Mouse (Mus musculus) liver, embryonic 12.5 days (tissue): Measurements from ENCODE around the gene Rgs7bp. TPM values are rescaled to one million over a fixed set of nuclear protein-coding genes. Genes with fewer than 3 reads are reported as not detected.

ENCODE experiments used
- ATAC-seq: fragments of 200-750 bp; cut with Nextera tagmentation; 2 replicates; pipeline ENCODE4 v1.8.0; 2017; ENCODE audit warnings: moderate number of reproducible peaks, mild to moderate bottlenecking, moderate library complexity
- H3K27ac ChIP-seq: fragments of 300-500 bp; sonication (generic); 2 replicates; pipeline ENCODE4 v1.5.1; 2016; ENCODE audit warnings: mild to moderate bottlenecking
- H3K27me3 ChIP-seq: fragments of 300-500 bp; sonication (generic); replicated peaks from 2 replicates; pipeline ENCODE4 v1.6.1; 2016; ENCODE audit warnings: mild to moderate bottlenecking, moderate library complexity
- H3K36me3 ChIP-seq: fragments of 300-500 bp; sonication (generic); 2 replicates; pipeline ENCODE4 v1.6.1; 2016; ENCODE audit warnings: mild to moderate bottlenecking, moderate library complexity
- H3K4me1 ChIP-seq: fragments of 300-500 bp; sonication (generic); 2 replicates; pipeline ENCODE4 v1.6.1; 2016
- H3K4me2 ChIP-seq: fragments of 300-500 bp; sonication (generic); 2 replicates; pipeline ENCODE4 v1.6.1; 2016; ENCODE audit warnings: mild to moderate bottlenecking, moderate library complexity
- H3K4me3 ChIP-seq: fragments of 300-500 bp; sonication (generic); 2 replicates; pipeline ENCODE4 v1.5.1; 2016; ENCODE audit warnings: mild to moderate bottlenecking, moderate library complexity
- H3K9ac ChIP-seq: fragments of 300-500 bp; sonication (generic); 2 replicates; pipeline ENCODE4 v1.6.1; 2016; ENCODE audit warnings: mild to moderate bottlenecking, moderate library complexity
- H3K9me3 ChIP-seq: fragments of 300-500 bp; sonication (generic); replicated peaks from 2 replicates; pipeline ENCODE4 v1.6.1; 2016; ENCODE audit warnings: mild to moderate bottlenecking, moderate library complexity
- WGBS: fragments of 180-500 bp; shearing (Covaris S2); methylation state at CpG from one replicate; pipeline ENCODE4 v1.1.7; 2016; ENCODE audit not compliant: insufficient replicate concordance; 5-methylcytosine and 5-hydroxymethylcytosine counted together
- polyA plus RNA-seq: library from polyadenylated mRNA; unstranded; fragments of >200 nt; fragmentation: Nextera tagmentation; extraction: Ambion mirVana; gene quantifications from 2 replicates; pipeline ENCODE4 v1.2.1, GENCODE M21; 2016

Rgs7bp gene
- 0.54 and 0.64 TPM in 2 replicates for polyA plus RNA-seq

DNA sequence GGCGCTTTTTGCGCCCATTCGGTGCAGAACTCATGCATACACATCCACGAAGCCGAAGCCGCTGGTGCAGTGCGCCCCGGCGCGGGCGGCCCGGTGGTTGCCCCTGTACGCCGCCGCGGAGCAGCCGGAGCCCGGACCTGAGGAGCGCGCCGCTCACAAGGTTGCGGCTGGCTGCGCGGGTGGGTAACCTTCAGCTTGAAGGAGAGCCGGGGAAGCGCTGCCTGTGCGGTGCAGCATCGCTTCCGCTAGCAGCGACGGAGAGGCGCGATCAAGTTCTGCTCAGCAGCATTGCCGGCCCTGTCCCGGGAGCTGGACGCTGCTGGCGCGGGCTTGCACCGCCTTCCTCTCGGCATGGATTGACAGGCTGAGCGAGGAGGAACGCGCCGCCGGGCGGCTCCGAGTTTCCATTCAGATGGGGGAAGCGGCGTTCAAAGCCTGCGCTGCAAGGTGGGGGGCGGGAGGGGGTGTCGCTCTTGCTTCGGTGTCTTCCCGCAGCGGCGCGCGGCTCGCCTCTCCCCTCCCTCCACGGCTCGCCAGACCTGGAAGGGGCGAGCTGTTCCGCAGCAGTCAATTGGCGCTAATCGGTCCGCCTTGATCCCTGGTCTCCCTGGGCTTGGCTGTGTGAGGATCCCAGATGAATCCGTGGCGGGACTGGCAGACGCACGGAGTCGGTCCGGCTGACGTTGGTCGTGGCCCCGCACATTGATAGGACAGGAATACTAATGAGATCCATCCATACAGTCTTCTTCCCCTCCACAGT is at the start of gene Rgs7bp:
TSS of gene Rgs7bp (minus strand) at position 750 of the 760 bp plus-strand sequence.
- WGBS: under 1% methylated on average over 75 of the region's 75 CpGs
- Histone ChIP-seq H3K36me3 (no peaks in the 10 kb centered on the region), H3K27me3 (peaks cover 74% of the 10 kb centered on the region), H3K4me1 (0 out of 2 replicates have a peak, but pooled peaks cover 15% of the 10 kb centered on the region), H3K9me3 (no peaks in the 10 kb centered on the region), H3K9ac (peak within 1 kb of the TSS; percentile 39; the same call in 1 of the 2 replicates), H3K27ac (no peak within 1 kb of the TSS), H3K4me3 (peak within 1 kb of the TSS; percentile 57), H3K4me2 (peak within 1 kb of the TSS; percentile 76)
- peak; percentile 59 for ATAC-seq

DNA sequence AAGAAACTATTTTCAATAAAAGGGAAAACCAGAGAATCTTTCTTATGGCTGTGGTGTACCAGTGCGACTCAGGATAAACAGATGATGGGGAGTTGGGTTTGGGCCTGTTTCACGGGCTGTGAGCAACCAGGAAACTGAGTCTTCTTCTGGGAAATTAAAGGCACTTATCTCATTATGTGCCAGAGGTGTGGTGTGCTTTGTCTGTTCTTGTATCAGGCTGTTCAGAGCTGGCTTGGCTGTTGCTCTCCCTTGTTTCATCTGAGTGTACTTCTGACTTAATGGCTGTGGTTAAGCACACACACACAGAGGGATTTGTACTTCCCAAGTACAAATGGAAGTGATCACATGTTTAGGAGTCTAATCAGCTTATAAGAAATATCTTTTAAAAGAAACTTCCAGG is 49.7 kb upstream of the Rgs7bp start:
- WGBS: 48% methylated on average over 2 of the region's 2 CpGs
- H3K4me2 ChIP-seq: no peak overlapping the region

DNA sequence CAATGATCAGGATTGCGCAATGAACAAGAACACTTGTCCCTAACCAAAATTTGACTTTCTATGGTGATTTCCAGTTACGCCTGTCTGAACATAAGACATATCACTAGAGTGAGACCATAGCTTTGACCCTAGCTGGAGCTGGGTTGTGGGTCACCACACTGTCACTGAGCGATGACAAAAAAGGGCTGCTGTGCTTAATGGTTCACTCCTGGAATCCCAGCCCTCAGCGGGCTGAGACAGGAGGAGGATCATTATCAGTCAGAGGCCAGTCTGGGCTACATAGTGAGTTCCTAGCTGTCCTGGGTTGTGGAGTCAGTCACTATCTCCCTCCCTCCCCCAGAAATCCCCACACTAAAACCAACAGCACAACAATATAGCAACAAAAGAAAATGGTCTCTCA is 46.0 kb upstream of the Rgs7bp start:
- WGBS: 72% methylated on average over 4 of the region's 4 CpGs
- no peak for ATAC-seq

More for the DNA sequence above, 49.7 kb upstream of the Rgs7bp start:
- H3K4me3 ChIP-seq: no peak overlapping the region
- H3K36me3 ChIP-seq: no peaks in the 10 kb centered on the region
- H3K4me1 ChIP-seq: 0 out of 2 replicates have a peak, but pooled peaks cover 5% of the 10 kb centered on the region
- no peaks in the 10 kb centered on the region for H3K9me3 ChIP-seq
- no peak overlapping the region for H3K27ac ChIP-seq
- H3K9ac ChIP-seq: no peak overlapping the region
- H3K27me3 ChIP-seq: no peaks in the 10 kb centered on the region
- peak; percentile 55; the same call in 1 of the 2 replicates for ATAC-seq

DNA sequence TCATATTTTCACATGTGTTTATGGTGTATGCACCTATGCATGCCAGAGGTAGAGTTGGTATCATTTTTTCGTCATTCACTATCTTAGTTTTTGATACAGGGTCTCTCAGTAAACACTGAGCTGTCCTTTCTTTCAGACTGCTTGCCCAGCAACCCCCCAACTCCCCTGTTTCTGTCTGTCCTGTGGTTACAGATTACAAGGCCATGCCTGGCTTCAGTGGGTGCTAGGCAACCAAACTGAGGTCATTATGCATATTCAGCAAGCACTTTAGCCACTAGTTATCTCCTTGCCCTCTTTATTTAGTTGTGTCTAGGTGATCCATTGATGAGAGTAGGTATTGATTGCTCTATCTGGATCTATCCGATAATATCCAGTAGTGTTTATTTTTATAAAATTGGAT is 41.6 kb upstream of the Rgs7bp start:
- no peak overlapping the region for H3K4me2 ChIP-seq
- H3K9me3 ChIP-seq: no peaks in the 10 kb centered on the region
- no peak overlapping the region for H3K27ac ChIP-seq
- H3K36me3 ChIP-seq: no peaks in the 10 kb centered on the region
- H3K27me3 ChIP-seq: no peaks in the 10 kb centered on the region
- H3K9ac ChIP-seq: no peak overlapping the region
- no peaks in the 10 kb centered on the region for H3K4me1 ChIP-seq
- ATAC-seq: no peak
- no peak overlapping the region for H3K4me3 ChIP-seq
- WGBS: 60% methylated on average over 2 of the region's 2 CpGs

More for the DNA sequence above, 46.0 kb upstream of the Rgs7bp start:
- Histone ChIP-seq H3K9ac (no peak overlapping the region), H3K4me1 (0 out of 2 replicates have a peak, but pooled peaks cover 5% of the 10 kb centered on the region), H3K27ac (no peak overlapping the region), H3K4me3 (no peak overlapping the region), H3K36me3 (no peaks in the 10 kb centered on the region), H3K27me3 (no peaks in the 10 kb centered on the region), H3K9me3 (no peaks in the 10 kb centered on the region), H3K4me2 (no peak overlapping the region)

DNA sequence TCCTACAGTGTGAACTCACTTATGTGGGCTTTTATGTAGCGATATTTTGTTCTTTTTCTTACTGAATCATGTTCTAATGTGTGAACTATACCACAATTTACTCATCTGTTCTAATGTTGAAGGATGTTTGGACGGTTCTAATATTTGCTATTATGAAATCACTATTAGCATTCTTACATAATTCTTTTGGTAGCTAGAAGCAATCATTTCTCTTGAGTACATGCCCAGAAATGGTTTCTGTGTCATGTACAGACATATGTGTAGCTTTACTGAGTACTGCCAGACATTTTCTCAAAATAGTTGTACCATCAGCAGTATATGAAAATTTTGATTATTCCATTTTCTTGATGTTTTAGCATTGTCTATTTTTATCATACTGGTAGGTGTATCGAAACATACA is 34.5 kb upstream of the Rgs7bp start:
- no peaks in the 10 kb centered on the region for H3K9me3 ChIP-seq
- H3K4me1 ChIP-seq: no peaks in the 10 kb centered on the region
- no peak overlapping the region for H3K4me3 ChIP-seq
- H3K9ac ChIP-seq: no peak overlapping the region
- H3K4me2 ChIP-seq: no peak overlapping the region
- 70% methylated on average over 3 of the region's 3 CpGs for WGBS
- H3K27me3 ChIP-seq: no peaks in the 10 kb centered on the region
- no peak for ATAC-seq
- H3K27ac ChIP-seq: no peak overlapping the region
- H3K36me3 ChIP-seq: no peaks in the 10 kb centered on the region

DNA sequence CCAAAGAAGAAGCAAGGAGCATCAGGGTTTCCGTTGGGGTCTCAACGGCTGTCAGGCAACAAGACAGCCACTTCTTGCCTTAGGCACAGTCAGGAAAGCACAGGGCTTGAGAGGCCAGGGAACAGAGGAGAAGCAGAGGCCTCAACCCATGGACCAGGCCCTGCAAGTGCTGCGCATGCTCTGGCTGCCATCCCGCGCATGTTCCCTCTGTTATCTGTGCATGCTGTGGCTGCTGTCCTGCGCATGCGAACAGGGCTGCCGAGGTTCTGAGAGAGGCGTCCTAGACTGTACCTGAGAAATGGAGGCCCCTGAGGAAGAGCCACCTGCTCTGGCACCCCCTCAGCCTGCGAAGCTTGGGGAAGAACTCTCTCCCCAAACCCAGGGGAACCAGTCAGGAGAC is 27.1 kb upstream of the Rgs7bp start, which contains the start of gene 4933425L06Rik:
TSS of gene 4933425L06Rik (plus strand) at position 261 of the 400 bp plus-strand sequence.
- Histone ChIP-seq H3K27ac (no peak within 1 kb of the TSS), H3K9me3 (no peaks in the 10 kb centered on the region), H3K4me2 (no peak within 1 kb of the TSS), H3K27me3 (no peaks in the 10 kb centered on the region), H3K4me1 (no peaks in the 10 kb centered on the region), H3K36me3 (no peaks in the 10 kb centered on the region), H3K4me3 (no peak within 1 kb of the TSS), H3K9ac (no peak within 1 kb of the TSS)
- ATAC-seq: no peak
- 68% methylated on average over 10 of the region's 10 CpGs for WGBS

DNA sequence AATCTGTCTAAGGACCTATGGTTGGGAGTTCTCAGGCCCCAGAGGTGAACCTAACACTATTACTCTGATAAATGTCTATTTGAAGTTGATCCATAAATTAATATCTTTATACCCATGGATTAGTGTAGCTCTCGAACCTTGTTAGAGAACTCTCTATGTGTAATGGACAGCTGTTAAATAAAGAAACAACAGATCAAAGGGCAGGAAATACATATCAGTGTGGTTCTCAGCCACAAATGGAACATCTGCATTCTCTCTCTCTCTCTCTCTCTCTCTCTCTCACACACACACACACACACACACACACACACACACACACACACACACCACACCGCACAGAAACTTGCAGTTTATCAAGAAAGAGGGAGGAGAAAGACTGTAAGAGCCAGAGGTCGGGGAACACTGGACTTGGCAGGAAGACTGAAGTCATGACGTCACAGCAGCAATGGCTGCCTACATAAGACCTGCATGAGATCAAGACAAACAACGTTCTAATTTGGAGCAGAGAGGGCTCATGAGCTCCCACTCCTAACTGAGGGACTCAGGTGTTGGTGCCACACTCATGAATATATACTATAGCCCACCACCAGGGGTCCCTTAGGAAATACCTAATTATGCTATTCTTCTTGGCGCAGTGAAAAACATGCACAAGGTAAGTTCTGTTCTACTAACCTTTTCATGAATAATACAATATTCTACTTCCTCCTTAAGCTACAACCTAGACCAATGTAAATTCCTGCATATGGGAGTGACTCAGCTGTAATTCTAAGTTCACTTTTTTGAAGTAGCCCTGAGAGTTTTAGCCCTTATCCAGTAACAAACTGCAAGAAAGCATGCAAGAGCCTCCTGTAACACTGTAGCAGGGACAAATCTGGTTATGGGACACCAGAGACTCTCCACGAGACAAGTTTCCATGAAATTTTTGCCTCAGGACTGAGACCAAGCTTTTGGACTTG is 12.4 kb upstream of the Rgs7bp start:
- no peak for ATAC-seq
- H3K27ac ChIP-seq: no peak overlapping the region
- no peaks in the 10 kb centered on the region for H3K4me1 ChIP-seq
- no peak overlapping the region for H3K4me2 ChIP-seq
- H3K27me3 ChIP-seq: no peaks in the 10 kb centered on the region
- H3K36me3 ChIP-seq: no peaks in the 10 kb centered on the region
- no peak overlapping the region for H3K4me3 ChIP-seq
- H3K9ac ChIP-seq: no peak overlapping the region
- H3K9me3 ChIP-seq: no peaks in the 10 kb centered on the region
- 41% methylated on average over 7 of the region's 7 CpGs for WGBS

DNA sequence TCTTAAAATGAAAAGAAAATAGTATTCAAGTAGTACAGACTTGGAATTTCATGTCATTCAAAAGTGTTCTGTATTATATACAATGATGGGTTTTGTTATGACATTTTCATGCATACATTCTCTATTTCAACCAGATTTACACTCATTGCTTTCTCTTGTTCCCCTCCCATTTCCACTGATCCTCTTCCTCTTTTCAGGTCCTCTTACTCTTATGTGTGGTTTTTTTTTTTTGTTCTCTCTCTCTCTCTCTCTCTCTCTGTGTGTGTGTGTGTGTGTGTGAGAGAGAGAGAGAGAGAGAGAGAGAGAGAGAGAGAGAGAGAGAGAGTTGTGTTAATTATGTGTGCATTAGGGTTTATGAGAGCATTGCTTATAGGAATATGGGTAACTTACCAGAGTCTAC is 11.4 kb upstream of the Rgs7bp start:
- Histone ChIP-seq H3K4me3 (no peak overlapping the region), H3K9ac (no peak overlapping the region), H3K9me3 (no peaks in the 10 kb centered on the region), H3K4me1 (no peaks in the 10 kb centered on the region), H3K27ac (no peak overlapping the region), H3K27me3 (no peaks in the 10 kb centered on the region), H3K4me2 (no peak overlapping the region), H3K36me3 (no peaks in the 10 kb centered on the region)
- no peak for ATAC-seq

DNA sequence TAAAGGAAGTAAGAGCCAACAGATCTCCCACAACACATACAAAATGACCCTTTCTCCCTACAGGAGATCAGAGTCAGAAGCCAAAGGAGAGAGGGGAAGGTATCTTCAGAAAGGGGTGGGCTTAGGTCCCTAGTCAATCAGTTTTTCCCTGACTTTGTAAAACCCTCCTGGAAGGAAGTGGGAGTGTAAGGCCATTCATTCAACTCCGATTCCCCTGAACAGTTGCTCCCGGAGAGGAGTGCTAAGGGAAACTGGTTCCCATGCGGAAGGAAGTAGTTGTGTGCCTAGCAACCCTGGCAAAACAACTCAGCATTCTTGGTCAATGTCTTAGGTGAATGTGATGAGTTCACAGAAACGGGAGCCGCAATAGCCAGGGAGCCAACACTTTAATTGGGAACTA is 644 bp upstream of the Rgs7bp start:
- Histone ChIP-seq H3K27ac (no peak overlapping the region), H3K4me1 (0 out of 2 replicates have a peak, but pooled peaks cover 12% of the 10 kb centered on the region), H3K9me3 (no peaks in the 10 kb centered on the region), H3K36me3 (no peaks in the 10 kb centered on the region), H3K9ac (no peak overlapping the region), H3K4me2 (peak overlapping the region; percentile 76), H3K27me3 (peaks cover 69% of the 10 kb centered on the region), H3K4me3 (0 out of 2 replicates have a peak overlapping the region, but pooled peaks have one; percentile 57)
- ATAC-seq: peak; percentile 16
- 11% methylated on average over 5 of the region's 5 CpGs for WGBS

DNA sequence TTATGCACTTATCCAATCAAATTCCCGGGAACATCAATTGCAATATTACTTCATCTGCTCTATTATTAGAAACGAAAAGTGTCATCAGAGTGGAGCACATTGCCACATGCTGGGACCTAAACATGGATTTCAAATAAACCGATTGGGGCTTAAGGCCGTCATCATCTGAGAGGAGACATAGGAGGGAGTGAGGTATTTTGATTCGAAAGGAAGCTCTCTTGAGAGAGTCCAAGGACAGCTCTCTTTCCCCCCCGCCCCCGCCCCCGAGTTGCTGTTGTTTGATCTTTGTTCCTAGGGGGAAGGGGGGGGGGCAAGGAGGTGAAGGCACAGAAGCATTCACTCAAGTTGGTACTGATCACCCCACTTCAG is 195 bp upstream of the Rgs7bp start:
- H3K4me3 ChIP-seq: peak overlapping the region; percentile 57
- WGBS: 2% methylated on average over 8 of the region's 8 CpGs
- H3K9me3 ChIP-seq: no peaks in the 10 kb centered on the region
- H3K27me3 ChIP-seq: peaks cover 71% of the 10 kb centered on the region
- no peaks in the 10 kb centered on the region for H3K36me3 ChIP-seq
- H3K27ac ChIP-seq: no peak overlapping the region
- no peak overlapping the region for H3K9ac ChIP-seq
- 0 out of 2 replicates have a peak, but pooled peaks have one; percentile 10 for ATAC-seq
- H3K4me1 ChIP-seq: 0 out of 2 replicates have a peak, but pooled peaks cover 12% of the 10 kb centered on the region
- H3K4me2 ChIP-seq: peak overlapping the region; percentile 76

DNA sequence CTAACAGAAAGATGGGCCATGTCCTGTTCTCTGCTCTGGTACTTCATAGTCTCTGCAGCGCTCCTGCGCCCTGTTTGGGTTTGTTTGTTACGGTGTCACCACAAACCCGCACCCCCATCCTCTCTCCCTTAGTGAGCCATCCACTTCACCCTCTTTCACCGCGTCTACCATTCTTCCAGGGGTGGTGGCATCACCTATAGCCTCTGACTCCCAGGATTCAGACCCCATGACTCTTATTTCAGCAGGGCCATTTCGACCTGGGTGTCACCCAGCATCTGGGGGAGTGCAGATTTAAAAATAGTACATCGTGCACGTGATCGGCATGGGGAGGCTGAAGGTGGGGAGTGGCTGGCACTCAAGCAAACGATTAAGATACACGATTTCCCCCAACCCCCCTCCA is 1.1 kb downstream of the Rgs7bp start:
- Histone ChIP-seq H3K4me3 (peak overlapping the region; percentile 57), H3K27ac (no peak overlapping the region), H3K9ac (no peak overlapping the region), H3K9me3 (no peaks in the 10 kb centered on the region), H3K4me2 (peak overlapping the region; percentile 76), H3K4me1 (peaks cover 19% of the 10 kb centered on the region; the same call in 1 of the 2 replicates), H3K36me3 (no peaks in the 10 kb centered on the region), H3K27me3 (peaks cover 76% of the 10 kb centered on the region)
- WGBS: 7% methylated on average over 12 of the region's 12 CpGs
- no peak for ATAC-seq

DNA sequence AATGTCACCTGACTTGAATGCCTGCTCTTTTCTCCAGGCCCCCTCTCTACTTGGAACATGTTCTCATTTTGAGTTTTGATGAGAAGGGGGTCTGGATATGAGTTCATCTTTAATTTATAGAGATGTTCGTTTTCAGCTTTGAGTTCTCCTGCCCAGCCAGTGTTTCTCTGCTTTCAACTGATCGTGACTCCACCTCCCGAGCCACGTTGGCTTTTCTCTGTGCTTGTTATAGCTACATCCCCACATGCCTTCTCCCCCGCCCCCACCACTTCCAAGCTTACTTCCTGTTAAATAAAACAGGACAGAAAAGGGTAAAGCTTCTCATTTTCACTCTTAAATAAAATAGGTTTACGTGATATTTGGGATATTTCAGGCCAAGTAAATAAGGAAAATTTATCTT is 3.3 kb downstream of the Rgs7bp start:
- ATAC-seq: no peak
- WGBS: 24% methylated on average over 6 of the region's 6 CpGs
- no peaks in the 10 kb centered on the region for H3K36me3 ChIP-seq
- peaks cover 30% of the 10 kb centered on the region; the same call in 1 of the 2 replicates for H3K4me1 ChIP-seq
- H3K27ac ChIP-seq: no peak overlapping the region
- H3K9ac ChIP-seq: no peak overlapping the region
- H3K4me2 ChIP-seq: no peak overlapping the region
- no peaks in the 10 kb centered on the region for H3K9me3 ChIP-seq
- no peak overlapping the region for H3K4me3 ChIP-seq
- H3K27me3 ChIP-seq: peaks cover 71% of the 10 kb centered on the region
